Mouse (Mus musculus): Measurements from ENCODE around the gene Plxna2. TPM values are rescaled to one million over a fixed set of nuclear protein-coding genes. Genes with fewer than 3 reads are reported as not detected.

Plxna2 gene
- polyA plus RNA-seq, 2 experiments: 1.1 to 1.2 TPM

DNA sequence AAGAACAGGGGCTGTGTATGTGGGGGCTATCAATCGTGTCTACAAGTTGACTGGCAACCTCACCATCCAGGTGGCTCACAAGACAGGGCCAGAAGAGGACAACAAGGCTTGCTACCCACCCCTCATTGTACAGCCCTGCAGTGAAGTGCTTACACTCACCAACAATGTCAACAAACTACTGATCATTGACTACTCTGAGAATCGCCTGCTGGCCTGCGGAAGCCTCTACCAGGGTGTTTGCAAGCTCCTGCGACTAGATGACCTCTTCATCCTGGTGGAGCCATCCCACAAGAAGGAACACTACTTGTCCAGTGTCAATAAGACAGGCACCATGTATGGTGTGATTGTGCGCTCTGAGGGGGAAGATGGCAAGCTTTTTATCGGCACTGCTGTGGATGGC lies 25.9 kb downstream of the Plxna2 start:
- Histone ChIP-seq H3K4me2 (ENCODE audit: low read depth) (no peak overlapping the region), H3K9me3 (ENCODE audit: control insufficient read depth, low read length) (no peaks in the 10 kb centered on the region), H3K27ac (no peak overlapping the region), H3K4me1 (replicated peaks; ENCODE audit: control insufficient read depth in 2 of 2, insufficient read depth in 2 of 2, low read length in 1 of 2) (0 out of 4 replicates have a peak, but pooled peaks cover 0 to 2% of the 10 kb centered on the region in 2 experiments), H3K36me3 (replicated peaks; ENCODE audit: control insufficient read depth, insufficient read depth, low read depth) (no peaks in the 10 kb centered on the region), H3K4me3 (ENCODE audit: insufficient read depth in 1 of 2, low read depth in 2 of 2, low read length in 2 of 2) (no peak overlapping the region), H3K9ac (replicated peaks) (no peak overlapping the region), H3K27me3 (ENCODE audit: control insufficient read depth, insufficient read depth, low read length) (no peaks in the 10 kb centered on the region)
- DNase-seq (ENCODE audit: low read depth in 3 of 3, low spot score in 3 of 3): no peak
- ATAC-seq (ENCODE audit: insufficient read depth): no peak
- 69% methylated on average over 6 of the region's 6 CpGs for WGBS (ENCODE audit: insufficient replicate concordance)
- TF ChIP-seq EP300 (IDR thresholded peaks at IDR 0.05; ENCODE audit: low read depth) (no peak), CTCF (IDR thresholded peaks at IDR 0.05; ENCODE audit: low read depth) (no peak)

- no peak overlapping the region for H3K9ac ChIP-seq (replicated peaks)
- ATAC-seq (ENCODE audit: insufficient read depth) (no peak), DNase-seq (ENCODE audit: low read depth in 3 of 3, low spot score in 3 of 3) (no peak)
- H3K9me3 ChIP-seq (ENCODE audit: control insufficient read depth, low read length): no peaks in the 10 kb centered on the region
- H3K4me1 ChIP-seq (replicated peaks; ENCODE audit: control insufficient read depth in 2 of 2, insufficient read depth in 2 of 2, low read length in 1 of 2): 0 out of 4 replicates have a peak, but pooled peaks cover 0 to 2% of the 10 kb centered on the region in 2 experiments
- H3K27ac ChIP-seq: no peak overlapping the region
- no peak overlapping the region for H3K4me2 ChIP-seq (ENCODE audit: low read depth)
- no peaks in the 10 kb centered on the region for H3K27me3 ChIP-seq (ENCODE audit: control insufficient read depth, insufficient read depth, low read length)
- no peaks in the 10 kb centered on the region for H3K36me3 ChIP-seq (replicated peaks; ENCODE audit: control insufficient read depth, insufficient read depth, low read depth)
- TF ChIP-seq CTCF (IDR thresholded peaks at IDR 0.05; ENCODE audit: low read depth) (no peak), EP300 (IDR thresholded peaks at IDR 0.05; ENCODE audit: low read depth) (no peak)
- 55% methylated on average over 1 of the region's 1 CpGs for WGBS (ENCODE audit: insufficient replicate concordance)
- no peak overlapping the region for H3K4me3 ChIP-seq (ENCODE audit: insufficient read depth in 1 of 2, low read depth in 2 of 2, low read length in 2 of 2)
These were observed 27.9 kb downstream of the Plxna2 start for GRCm38 (mm10) chr1:194645898-194646297.

- no peak for DNase-seq (ENCODE audit: low read depth in 3 of 3, low spot score in 3 of 3)
- Histone ChIP-seq H3K27me3 (ENCODE audit: control insufficient read depth, insufficient read depth, low read length) (no peaks in the 10 kb centered on the region), H3K27ac (no peak overlapping the region), H3K36me3 (replicated peaks; ENCODE audit: control insufficient read depth, insufficient read depth, low read depth) (no peaks in the 10 kb centered on the region), H3K9ac (replicated peaks) (no peak overlapping the region), H3K4me2 (ENCODE audit: low read depth) (no peak overlapping the region), H3K9me3 (ENCODE audit: control insufficient read depth, low read length) (no peaks in the 10 kb centered on the region), H3K4me1 (replicated peaks; ENCODE audit: control insufficient read depth in 2 of 2, insufficient read depth in 2 of 2, low read length in 1 of 2) (no peaks in the 10 kb centered on the region), H3K4me3 (ENCODE audit: insufficient read depth in 1 of 2, low read depth in 2 of 2, low read length in 2 of 2) (no peak overlapping the region)
- ATAC-seq (ENCODE audit: insufficient read depth): no peak
- WGBS (ENCODE audit: insufficient replicate concordance): 60% methylated on average over 1 of the region's 1 CpGs
- TF ChIP-seq EP300 (IDR thresholded peaks at IDR 0.05; ENCODE audit: low read depth) (no peak), CTCF (IDR thresholded peaks at IDR 0.05; ENCODE audit: low read depth) (no peak)
These were observed 32.1 kb downstream of the Plxna2 start for GRCm38 (mm10) chr1:194650076-194650475.

- TF ChIP-seq EP300 (IDR thresholded peaks at IDR 0.05; ENCODE audit: low read depth): no peak
- TF ChIP-seq CTCF (IDR thresholded peaks at IDR 0.05; ENCODE audit: low read depth): no peak
- Histone ChIP-seq H3K9ac (replicated peaks) (no peak overlapping the region), H3K4me2 (ENCODE audit: low read depth) (no peak overlapping the region), H3K4me3 (ENCODE audit: insufficient read depth in 1 of 2, low read depth in 2 of 2, low read length in 2 of 2) (no peak overlapping the region), H3K4me1 (replicated peaks; ENCODE audit: control insufficient read depth in 2 of 2, insufficient read depth in 2 of 2, low read length in 1 of 2) (no peaks in the 10 kb centered on the region), H3K9me3 (ENCODE audit: control insufficient read depth, low read length) (no peaks in the 10 kb centered on the region), H3K27me3 (ENCODE audit: control insufficient read depth, insufficient read depth, low read length) (no peaks in the 10 kb centered on the region), H3K27ac (no peak overlapping the region), H3K36me3 (replicated peaks; ENCODE audit: control insufficient read depth, insufficient read depth, low read depth) (no peaks in the 10 kb centered on the region)
- no peak for ATAC-seq (ENCODE audit: insufficient read depth)
- WGBS (ENCODE audit: insufficient replicate concordance): 86% methylated on average over 2 of the region's 2 CpGs
- no peak for DNase-seq (ENCODE audit: low read depth in 3 of 3, low spot score in 3 of 3)
These were observed 32.5 kb downstream of the Plxna2 start for GRCm38 (mm10) chr1:194650566-194650965.

DNA sequence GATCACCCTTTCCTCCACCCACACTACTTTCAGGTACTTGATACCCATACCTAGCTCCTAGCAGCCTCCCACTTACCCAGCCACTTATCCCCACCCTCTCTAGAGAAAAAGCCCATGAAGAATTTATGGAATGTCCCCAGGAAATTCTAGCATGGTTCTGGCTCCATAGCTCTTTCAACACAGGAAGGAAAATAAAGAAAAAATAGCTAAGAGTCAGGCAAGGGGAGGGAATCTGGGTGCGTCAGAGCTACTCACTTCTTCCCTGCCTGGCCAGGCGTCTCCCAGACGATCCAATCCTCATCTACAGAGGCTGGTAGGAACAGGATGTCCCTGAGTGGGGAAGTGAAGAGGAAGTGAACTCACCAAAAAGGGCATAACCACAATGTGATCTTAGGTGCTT lies 34.0 kb downstream of the Plxna2 start:
- Histone ChIP-seq H3K9ac (replicated peaks) (no peak overlapping the region), H3K4me2 (ENCODE audit: low read depth) (no peak overlapping the region), H3K9me3 (ENCODE audit: control insufficient read depth, low read length) (no peaks in the 10 kb centered on the region), H3K27me3 (ENCODE audit: control insufficient read depth, insufficient read depth, low read length) (no peaks in the 10 kb centered on the region), H3K36me3 (replicated peaks; ENCODE audit: control insufficient read depth, insufficient read depth, low read depth) (no peaks in the 10 kb centered on the region), H3K4me3 (ENCODE audit: insufficient read depth in 1 of 2, low read depth in 2 of 2, low read length in 2 of 2) (no peak overlapping the region), H3K27ac (no peak overlapping the region), H3K4me1 (replicated peaks; ENCODE audit: control insufficient read depth in 2 of 2, insufficient read depth in 2 of 2, low read length in 1 of 2) (no peaks in the 10 kb centered on the region)
- ATAC-seq (ENCODE audit: insufficient read depth) (no peak), DNase-seq (ENCODE audit: low read depth in 3 of 3, low spot score in 3 of 3) (no peak)
- TF ChIP-seq EP300 (IDR thresholded peaks at IDR 0.05; ENCODE audit: low read depth) (no peak), CTCF (IDR thresholded peaks at IDR 0.05; ENCODE audit: low read depth) (no peak)
- WGBS (ENCODE audit: insufficient replicate concordance): 49% methylated on average over 3 of the region's 3 CpGs
